Mouse (Mus musculus): ENCODE data around the gene Rerg.

The Rerg gene

DNA sequence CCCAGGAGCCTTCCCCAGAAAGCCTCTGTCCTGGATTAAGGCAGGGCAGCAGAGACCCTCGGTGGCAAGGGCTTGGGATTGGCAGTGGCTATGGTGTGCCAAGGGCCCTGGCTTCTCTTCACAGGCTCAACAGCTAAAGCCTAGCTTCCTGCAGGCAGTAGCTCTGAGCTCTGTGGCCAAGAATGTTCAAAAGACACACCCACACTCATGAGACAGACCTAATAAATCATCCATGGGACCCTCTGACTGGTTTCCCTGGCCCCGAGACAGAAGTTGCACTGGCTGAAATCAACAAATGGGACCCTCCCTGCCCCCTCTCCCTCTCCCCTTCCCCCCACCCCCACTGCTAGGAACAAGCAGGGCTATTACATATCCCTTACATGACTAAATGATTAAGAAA, 44.1 kb downstream of the Rerg start:
- DNase-seq, result peak; percentile 65

GRCm38 (mm10) chr6:137125433-137125832, 44.9 kb downstream of the Rerg start:
- no peak for DNase-seq

DNA sequence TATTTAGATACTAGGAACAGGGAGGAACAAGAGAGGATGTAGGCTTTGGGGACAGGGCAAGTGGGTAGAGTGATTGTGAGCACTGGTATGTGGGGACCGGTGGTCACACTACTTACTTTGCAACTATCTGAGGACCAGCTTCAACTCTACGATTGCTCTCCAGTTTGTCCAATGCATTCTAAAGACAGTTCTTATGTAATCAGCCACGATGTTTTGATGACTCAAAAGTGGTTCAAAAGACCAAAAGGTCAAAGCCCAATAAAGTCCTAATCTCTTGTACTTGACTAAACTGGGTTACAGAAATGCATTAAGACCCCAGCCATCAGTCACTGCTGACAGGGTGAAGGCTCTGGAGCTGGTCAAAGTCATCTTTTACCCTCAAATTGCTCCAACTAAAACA, 45.3 kb downstream of the Rerg start:
- no peak for DNase-seq

DNA sequence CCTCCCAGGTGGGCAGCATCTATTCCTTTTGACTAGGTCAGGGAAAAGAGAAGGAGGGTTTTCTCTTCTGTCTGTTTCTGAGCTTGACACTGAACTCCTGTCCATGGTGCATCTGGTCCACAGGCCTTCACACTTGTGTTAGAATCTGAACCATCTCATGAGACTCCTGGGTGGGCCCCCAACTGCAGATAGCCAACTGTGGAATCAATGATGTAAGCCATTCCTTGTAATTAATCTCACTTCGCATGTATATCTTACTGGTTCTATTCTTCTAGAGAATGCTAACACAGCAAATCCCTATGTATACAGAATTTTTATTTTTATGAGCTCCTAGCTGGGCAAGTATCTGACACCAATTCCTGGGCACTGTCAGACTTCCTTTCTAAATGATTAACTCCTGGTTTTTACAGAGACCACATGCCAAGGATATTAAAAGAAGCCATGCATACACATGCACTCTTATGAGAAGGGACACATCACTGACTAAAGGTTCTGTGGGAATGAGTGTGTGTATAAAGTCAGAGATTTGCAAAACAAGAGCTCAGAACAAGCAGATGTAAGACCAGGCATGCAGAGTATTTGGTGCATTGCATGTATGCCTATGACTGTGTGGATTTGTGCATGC, 53.3 kb downstream of the Rerg start:
- DNase-seq, result no peak

DNA sequence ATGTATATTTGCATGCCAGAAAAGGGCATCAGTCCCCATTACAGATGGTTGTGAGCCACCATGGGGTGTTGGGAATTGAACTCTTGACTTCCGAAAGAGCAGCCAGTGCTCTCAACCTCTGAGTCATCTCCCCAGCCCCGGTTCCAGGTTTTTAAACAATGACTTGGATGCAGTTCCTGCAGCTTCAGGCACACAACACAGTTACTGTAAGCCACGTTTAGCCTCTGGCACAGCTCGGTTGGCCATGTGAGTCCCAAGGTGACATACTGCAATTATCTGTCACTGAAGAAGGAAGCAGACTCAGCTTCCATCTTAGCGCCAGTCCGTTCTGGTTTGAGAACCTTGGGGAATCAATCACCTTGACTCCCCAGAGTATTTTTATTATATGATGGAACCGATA, 55.4 kb downstream of the Rerg start:
- DNase-seq, result no peak

- peak; percentile 19 for DNase-seq
These were observed 59.0 kb downstream of the Rerg start for GRCm38 (mm10) chr6:137111266-137111813.

DNA sequence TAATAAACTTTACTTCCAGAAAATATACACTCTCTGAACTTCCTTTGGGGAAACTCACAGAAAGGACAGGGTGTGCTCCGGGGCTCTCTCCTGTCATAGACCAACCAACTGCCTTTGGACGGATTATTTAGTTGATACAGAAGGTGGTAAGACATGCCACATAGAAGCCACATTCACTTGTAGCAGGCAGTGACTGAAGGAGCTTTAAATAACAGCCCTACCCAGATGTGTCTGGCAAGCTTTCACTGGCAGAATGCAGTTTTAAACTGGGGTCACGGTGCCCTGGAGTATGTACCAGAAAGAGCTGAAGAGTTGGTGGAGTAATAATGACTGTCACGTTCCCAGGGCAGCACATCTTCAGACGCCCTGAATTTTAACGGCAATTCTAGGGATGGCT, 59.5 kb downstream of the Rerg start:
- DNase-seq, result peak; percentile 33

- peak; percentile 69 for DNase-seq
These were observed 60.2 kb downstream of the Rerg start for GRCm38 (mm10) chr6:137109811-137110777.

DNA sequence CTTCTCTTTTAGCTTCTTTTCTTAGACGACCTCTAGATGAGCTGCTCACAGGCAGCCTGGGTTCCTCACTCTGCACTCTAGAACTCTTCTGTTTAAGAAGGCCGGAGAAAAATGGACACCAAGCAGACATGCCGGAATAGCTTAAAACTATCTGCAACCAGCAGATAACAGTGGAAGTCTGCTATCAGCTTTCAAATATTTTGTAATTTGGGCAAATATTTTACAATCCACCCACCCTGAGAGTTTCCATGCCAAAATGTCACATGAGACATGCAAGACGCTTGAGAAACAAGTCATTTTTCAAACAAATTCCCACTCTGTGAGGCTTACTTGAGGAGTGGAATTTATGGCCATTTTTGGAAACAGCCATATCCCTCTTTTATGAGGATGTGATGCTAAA, 65.0 kb downstream of the Rerg start:
- peak; percentile 35 for DNase-seq

DNA sequence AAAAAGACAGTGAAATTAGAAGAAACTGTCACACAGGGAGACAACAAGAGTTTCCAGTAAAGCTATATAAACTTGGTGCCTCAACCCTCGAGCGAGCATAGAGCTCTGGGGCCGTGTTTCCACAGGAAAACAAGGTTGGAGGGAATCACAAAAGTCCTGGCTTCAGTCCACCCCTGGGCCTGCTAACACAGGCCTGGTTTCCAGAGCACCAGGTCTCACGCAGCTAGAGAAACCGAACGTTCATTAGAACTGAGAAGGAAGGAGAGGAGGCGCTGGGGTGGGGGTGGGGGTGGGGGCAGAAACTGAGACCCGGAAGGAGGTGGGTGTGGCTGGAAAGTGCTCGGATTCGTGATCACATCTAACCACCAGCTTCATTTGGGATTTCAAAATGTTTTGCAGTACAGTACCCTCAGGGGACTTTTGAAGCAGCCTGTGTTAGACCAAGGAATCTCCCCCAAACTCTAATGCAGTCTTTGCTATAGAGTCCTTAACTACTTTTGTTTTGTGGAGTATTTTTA, 67.6 kb downstream of the Rerg start:
- DNase-seq, result peak; percentile 35

- no peak for DNase-seq
These were observed 68.2 kb downstream of the Rerg start for GRCm38 (mm10) chr6:137101886-137102661.

DNA sequence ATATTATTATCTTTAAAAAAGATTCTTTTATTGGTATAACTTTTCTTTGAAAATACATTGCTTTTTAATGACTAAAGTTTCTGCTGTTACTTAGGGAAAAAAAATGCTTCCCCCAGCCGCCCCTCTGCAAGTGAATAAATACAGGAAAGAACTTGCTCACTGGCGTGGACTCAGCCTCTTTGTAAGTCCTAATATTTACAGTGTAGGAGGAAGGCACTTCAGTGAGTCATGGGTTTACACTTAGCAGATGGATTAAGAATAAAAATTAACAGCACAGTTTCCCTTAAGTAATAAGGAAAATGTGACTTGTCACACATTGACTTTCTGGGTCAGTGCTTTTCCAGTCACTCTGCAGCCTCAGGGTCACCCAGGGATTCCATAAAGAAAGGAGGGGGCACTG, 70.0 kb downstream of the Rerg start:
- DNase-seq, result peak; percentile 28

DNA sequence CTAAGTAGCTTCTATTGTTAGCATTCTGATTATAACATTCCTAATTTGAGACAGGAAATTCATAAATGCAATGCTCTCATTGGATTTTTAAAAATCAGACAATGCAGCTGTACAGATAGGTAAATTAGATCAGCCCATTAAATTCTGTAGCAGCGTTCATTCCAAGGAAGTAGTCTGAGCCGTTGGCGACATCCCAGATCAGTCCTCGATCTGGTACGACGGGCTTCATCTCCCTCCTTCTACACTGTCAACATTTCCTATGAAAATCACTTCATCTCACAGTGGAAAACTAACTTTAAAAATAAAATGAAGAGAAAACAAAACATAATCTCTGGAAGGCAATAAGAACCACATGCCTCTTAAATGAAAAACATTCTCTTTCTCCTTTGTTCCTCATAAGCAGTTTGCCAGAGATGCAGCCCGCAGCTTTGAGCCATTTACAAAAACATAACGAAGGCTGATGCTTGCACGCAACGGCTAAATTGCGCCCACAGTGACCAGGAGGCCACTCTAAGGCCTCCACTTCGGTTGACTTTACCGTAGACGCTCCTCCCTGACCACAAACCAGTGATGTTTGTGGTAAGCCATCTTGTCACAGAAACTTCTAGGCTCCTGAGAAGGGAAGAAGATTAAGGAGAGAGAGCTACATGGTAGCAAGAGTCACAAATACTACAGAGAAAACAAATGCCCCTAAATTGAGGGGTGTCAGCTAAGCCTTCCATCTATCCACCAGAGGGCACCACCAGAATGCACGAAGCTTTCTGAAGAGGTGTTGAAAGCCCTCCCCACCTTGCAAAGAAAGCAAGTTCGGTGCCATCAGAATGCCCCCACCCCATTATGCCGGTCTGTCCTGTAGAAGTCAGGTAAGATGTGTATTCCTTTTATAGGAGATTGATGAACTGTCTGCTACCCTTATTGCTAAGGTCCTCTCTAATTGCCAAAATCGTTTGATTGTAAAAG, 71.8 kb downstream of the Rerg start:
- peak; percentile 67 for DNase-seq

GRCm38 (mm10) chr6:137094475-137094874, 75.8 kb downstream of the Rerg start:
- no peak for DNase-seq

DNA sequence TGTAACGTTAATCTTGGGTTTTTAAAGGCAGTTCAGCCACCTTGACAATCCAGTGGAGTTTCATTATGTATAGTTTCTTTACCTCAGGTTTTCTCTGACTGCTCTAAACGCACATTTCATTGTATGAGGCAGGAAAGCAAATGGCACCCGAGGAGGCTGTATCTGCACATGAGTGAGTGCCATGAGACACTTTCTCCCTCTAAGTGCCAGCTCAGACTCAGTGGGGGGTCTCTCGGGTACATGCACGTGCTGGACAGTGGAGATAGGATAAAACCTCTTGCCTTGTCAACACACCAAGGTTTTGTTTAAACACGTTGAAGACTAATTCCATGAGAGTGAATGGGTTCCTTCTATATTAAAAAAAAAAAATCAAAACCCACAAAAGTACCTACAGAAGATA, 81.8 kb downstream of the Rerg start:
- no peak for DNase-seq

- DNase-seq, result no peak
These were observed 82.3 kb downstream of the Rerg start for GRCm38 (mm10) chr6:137087956-137088355.

DNA sequence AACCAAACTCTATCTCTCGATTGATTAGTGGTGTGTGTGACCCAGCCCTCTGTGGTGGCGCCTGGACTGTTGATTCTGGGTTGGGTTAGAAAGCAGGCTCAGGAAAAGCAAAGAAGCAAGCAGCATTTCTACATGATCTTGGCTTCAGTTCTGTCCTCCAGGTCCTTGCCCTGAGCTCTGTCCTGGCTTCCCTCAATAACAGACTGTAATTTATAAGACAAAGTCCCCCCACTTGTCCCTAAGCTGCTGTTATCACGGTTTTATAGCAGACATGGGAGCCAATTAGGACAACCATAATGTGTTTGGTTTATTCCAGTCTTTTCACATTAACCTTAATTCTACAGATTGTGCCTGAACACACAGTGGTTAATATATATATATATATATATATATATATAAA, 82.8 kb downstream of the Rerg start:
- no peak for DNase-seq

DNA sequence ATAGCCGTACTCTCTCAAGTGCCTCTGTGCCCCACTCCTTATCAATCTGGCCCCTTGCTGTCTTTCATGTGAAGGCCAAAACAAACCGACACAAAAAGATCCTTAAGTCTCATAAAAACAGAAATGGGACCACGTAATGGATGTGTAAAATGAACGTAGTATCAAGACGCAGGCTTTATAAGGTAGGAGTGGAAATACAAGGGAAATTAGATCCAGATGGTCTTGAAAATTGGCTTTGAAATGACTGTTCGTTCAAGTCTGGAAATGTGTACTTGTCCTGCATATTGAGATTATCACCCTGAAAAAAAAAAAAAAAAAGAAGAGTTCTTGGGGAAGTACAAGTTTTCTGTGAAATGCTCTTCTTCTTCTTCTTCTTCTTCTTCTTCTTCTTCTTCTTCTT, 90.6 kb downstream of the Rerg start:
- DNase-seq, result no peak

DNA sequence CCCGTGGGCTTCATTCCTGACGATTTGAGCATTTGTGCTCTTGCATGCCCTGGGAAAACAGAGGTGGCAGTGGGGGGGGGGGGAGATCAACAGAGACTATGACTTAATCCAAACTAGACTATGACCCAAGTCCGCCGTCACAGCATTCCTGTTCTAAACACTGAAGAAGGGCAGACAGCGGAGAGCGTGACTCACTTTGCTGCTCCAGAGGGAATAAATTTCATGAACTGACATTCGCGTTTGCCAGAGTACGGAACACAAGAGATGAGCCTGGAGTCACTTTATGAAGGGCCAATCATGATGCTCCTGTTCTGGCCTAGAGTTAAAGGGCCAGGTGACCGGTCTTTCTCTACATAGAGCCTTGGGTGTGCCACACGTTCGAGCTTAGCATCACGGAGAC, 93.6 kb downstream of the Rerg start:
- no peak for DNase-seq

GRCm38 (mm10) chr6:137076225-137076624, 94.1 kb downstream of the Rerg start:
- DNase-seq, result no peak

- no peak for DNase-seq
These were observed 98.0 kb downstream of the Rerg start for GRCm38 (mm10) chr6:137072256-137072655.

- no peak for DNase-seq
These were observed 98.8 kb downstream of the Rerg start for GRCm38 (mm10) chr6:137071466-137071865.
